Mouse (Mus musculus) forebrain, embryonic 16.5 days (tissue): ENCODE measurements at regions not wholly inside any gene's neighbourhood (a gene's known extent, or its start where the extent isn't known, plus 50 kb on each side); places are given as distances from the start of the nearest gene placed in this dataset.

ENCODE experiments used
- ATAC-seq: fragments of 200-750 bp; cut with Nextera tagmentation; 2 replicates; pipeline ENCODE4 v1.8.0; 2017; ENCODE audit warnings: mild to moderate bottlenecking, moderate library complexity
- H3K27ac ChIP-seq: fragments of 300-500 bp; sonication (generic); 2 replicates; pipeline ENCODE4 v1.5.1; 2014; ENCODE audit warnings: low read length, control low read depth
- H3K27me3 ChIP-seq: fragments of 300-500 bp; sonication (generic); replicated peaks from 2 replicates; pipeline ENCODE4 v1.6.1; 2014; ENCODE audit warnings: low read length; ENCODE audit not compliant: control insufficient read depth, insufficient read depth
- H3K36me3 ChIP-seq: fragments of 300-500 bp; sonication (generic); 2 replicates; pipeline ENCODE4 v1.6.1; 2014; ENCODE audit not compliant: control insufficient read depth, insufficient read depth
- H3K4me1 ChIP-seq: fragments of 300-500 bp; sonication (generic); replicated peaks from 2 replicates; pipeline ENCODE4 v1.6.1; 2014; ENCODE audit warnings: low read length; ENCODE audit not compliant: control insufficient read depth, insufficient read depth
- H3K4me2 ChIP-seq: fragments of 300-500 bp; sonication (generic); 2 replicates; pipeline ENCODE4 v1.6.1; 2014; ENCODE audit warnings: mild to moderate bottlenecking, low read length, control low read depth
- H3K4me3 ChIP-seq: fragments of 300-500 bp; sonication (generic); replicated peaks from 2 replicates; pipeline ENCODE4 v1.5.1; 2014; ENCODE audit warnings: mild to moderate bottlenecking, low read length, control low read depth
- H3K9ac ChIP-seq: fragments of 300-500 bp; sonication (generic); replicated peaks from 2 replicates; pipeline ENCODE4 v1.6.1; 2014; ENCODE audit warnings: low read depth, low read length, control low read depth
- H3K9me3 ChIP-seq: fragments of 300-500 bp; sonication (generic); 2 replicates; pipeline ENCODE4 v1.6.1; 2016; ENCODE audit warnings: low read length; ENCODE audit not compliant: control insufficient read depth
- WGBS: fragments of 180-500 bp; shearing (Covaris S2); extraction: QIAGEN DNeasy Blood & Tissue Kit; methylation state at CpG from one replicate; pipeline ENCODE4 v1.1.7; 2014; 5-methylcytosine and 5-hydroxymethylcytosine counted together

GRCm38 (mm10) chr7:66501425-66501824 is 74.1 kb upstream of the Aldh1a3 start:
- no peak overlapping the region for H3K9ac ChIP-seq
- 90% methylated on average over 6 of the region's 6 CpGs for WGBS
- ATAC-seq = no peak
- no peak overlapping the region for H3K4me2 ChIP-seq
- H3K27me3 ChIP-seq = no peaks in the 10 kb centered on the region
- H3K4me1 ChIP-seq = no peaks in the 10 kb centered on the region
- no peaks in the 10 kb centered on the region for H3K9me3 ChIP-seq
- H3K4me3 ChIP-seq = no peak overlapping the region
- no peaks in the 10 kb centered on the region for H3K36me3 ChIP-seq
- no peak overlapping the region for H3K27ac ChIP-seq

- no peak overlapping the region for H3K4me3 ChIP-seq
- WGBS = 54% methylated on average over 1 of the region's 1 CpGs
- no peaks in the 10 kb centered on the region for H3K9me3 ChIP-seq
Measured at GRCm38 (mm10) chr7:66497480-66497879, 70.2 kb upstream of the Aldh1a3 start.

GRCm38 (mm10) chr7:66493216-66493885 is 66.0 kb upstream of the Aldh1a3 start:
- Histone ChIP-seq H3K9me3 (no peaks in the 10 kb centered on the region), H3K4me2 (no peak overlapping the region), H3K27me3 (no peaks in the 10 kb centered on the region), H3K4me1 (no peaks in the 10 kb centered on the region), H3K9ac (no peak overlapping the region), H3K27ac (no peak overlapping the region), H3K4me3 (no peak overlapping the region), H3K36me3 (no peaks in the 10 kb centered on the region)
- ATAC-seq = peak; percentile 26
- 65% methylated on average over 10 of the region's 10 CpGs for WGBS

More at GRCm38 (mm10) chr7:66497480-66497879, 70.2 kb upstream of the Aldh1a3 start:
- no peak overlapping the region for H3K4me2 ChIP-seq
- no peak for ATAC-seq
- no peaks in the 10 kb centered on the region for H3K4me1 ChIP-seq
- no peak overlapping the region for H3K27ac ChIP-seq
- no peak overlapping the region for H3K9ac ChIP-seq
- H3K27me3 ChIP-seq = no peaks in the 10 kb centered on the region
- no peaks in the 10 kb centered on the region for H3K36me3 ChIP-seq

GRCm38 (mm10) chr7:66492748-66493147 is 65.4 kb upstream of the Aldh1a3 start:
- Histone ChIP-seq H3K36me3 (no peaks in the 10 kb centered on the region), H3K4me1 (no peaks in the 10 kb centered on the region), H3K4me3 (no peak overlapping the region), H3K9me3 (no peaks in the 10 kb centered on the region), H3K27me3 (no peaks in the 10 kb centered on the region), H3K4me2 (no peak overlapping the region), H3K27ac (no peak overlapping the region), H3K9ac (no peak overlapping the region)
- 55% methylated on average over 12 of the region's 12 CpGs for WGBS
- ATAC-seq = peak; percentile 69

- H3K4me2 ChIP-seq = no peak overlapping the region
- no peak overlapping the region for H3K4me3 ChIP-seq
- no peaks in the 10 kb centered on the region for H3K4me1 ChIP-seq
- no peaks in the 10 kb centered on the region for H3K9me3 ChIP-seq
- no peak overlapping the region for H3K27ac ChIP-seq
- H3K36me3 ChIP-seq = no peaks in the 10 kb centered on the region
- no peak overlapping the region for H3K9ac ChIP-seq
- no peak for ATAC-seq
- H3K27me3 ChIP-seq = no peaks in the 10 kb centered on the region
- 76% methylated on average over 2 of the region's 2 CpGs for WGBS
Measured at GRCm38 (mm10) chr7:66491501-66491900, 64.2 kb upstream of the Aldh1a3 start.

- Histone ChIP-seq H3K4me1 (no peaks in the 10 kb centered on the region), H3K27me3 (no peaks in the 10 kb centered on the region), H3K9ac (no peak overlapping the region), H3K4me3 (no peak overlapping the region), H3K27ac (no peak overlapping the region), H3K36me3 (no peaks in the 10 kb centered on the region), H3K9me3 (no peaks in the 10 kb centered on the region), H3K4me2 (no peak overlapping the region)
- 97% methylated on average over 1 of the region's 1 CpGs for WGBS
- ATAC-seq = no peak
Measured at GRCm38 (mm10) chr7:66490073-66490472, 62.8 kb upstream of the Aldh1a3 start.

- H3K4me2 ChIP-seq = no peak overlapping the region
- no peaks in the 10 kb centered on the region for H3K36me3 ChIP-seq
- no peak overlapping the region for H3K9ac ChIP-seq
- no peaks in the 10 kb centered on the region for H3K4me1 ChIP-seq
- no peak for ATAC-seq
- no peak overlapping the region for H3K4me3 ChIP-seq
- no peaks in the 10 kb centered on the region for H3K9me3 ChIP-seq
- H3K27ac ChIP-seq = no peak overlapping the region
- H3K27me3 ChIP-seq = no peaks in the 10 kb centered on the region
Measured at GRCm38 (mm10) chr7:66487751-66488150, 60.4 kb upstream of the Aldh1a3 start.

- Histone ChIP-seq H3K4me1 (no peaks in the 10 kb centered on the region; the same call in 1 of the 2 replicates), H3K9ac (no peak overlapping the region), H3K36me3 (no peaks in the 10 kb centered on the region), H3K9me3 (no peaks in the 10 kb centered on the region), H3K27ac (no peak overlapping the region), H3K4me3 (no peak overlapping the region), H3K4me2 (no peak overlapping the region), H3K27me3 (no peaks in the 10 kb centered on the region)
- no peak for ATAC-seq
- WGBS = 5% methylated on average over 4 of the region's 4 CpGs
Measured at GRCm38 (mm10) chr7:66480446-66480845, 53.1 kb upstream of the Aldh1a3 start.

GRCm38 (mm10) chr7:66479321-66479720 is 52.0 kb upstream of the Aldh1a3 start:
- Histone ChIP-seq H3K4me3 (no peak overlapping the region), H3K36me3 (no peaks in the 10 kb centered on the region), H3K27me3 (no peaks in the 10 kb centered on the region), H3K27ac (no peak overlapping the region), H3K4me2 (no peak overlapping the region), H3K9me3 (no peaks in the 10 kb centered on the region), H3K4me1 (no peaks in the 10 kb centered on the region; the same call in 1 of the 2 replicates), H3K9ac (no peak overlapping the region)
- ATAC-seq = no peak
- 98% methylated on average over 4 of the region's 4 CpGs for WGBS

- H3K4me2 ChIP-seq = no peak overlapping the region
- H3K4me1 ChIP-seq = no peaks in the 10 kb centered on the region; the same call in 1 of the 2 replicates
- H3K36me3 ChIP-seq = no peaks in the 10 kb centered on the region
- H3K9ac ChIP-seq = no peak overlapping the region
- 42% methylated on average over 7 of the region's 7 CpGs for WGBS
- ATAC-seq = no peak
- no peak overlapping the region for H3K4me3 ChIP-seq
- H3K27ac ChIP-seq = no peak overlapping the region
- no peaks in the 10 kb centered on the region for H3K27me3 ChIP-seq
- no peaks in the 10 kb centered on the region for H3K9me3 ChIP-seq
Measured at GRCm38 (mm10) chr7:66478106-66478505, 50.8 kb upstream of the Aldh1a3 start.
